Mouse (Mus musculus) embryonic facial prominence, embryonic 10.5 days (tissue): ENCODE results near the gene Myo5c. TPM values are rescaled to one million over a fixed set of nuclear protein-coding genes. Genes with fewer than 3 reads are reported as not detected.

Experiments
- polyA plus RNA-seq: library from polyadenylated mRNA; unstranded; fragments of >200 nt; fragmentation: Nextera tagmentation; extraction: Ambion mirVana; gene quantifications from 2 replicates; pipeline ENCODE4 v1.2.1, GENCODE M21; 2016

The Myo5c gene
- polyA plus RNA-seq, 1 experiment from 2014 or later, result 1.3 TPM

Other genes with a start within 250 kb of the Myo5c start
- gene Arpp19, start 194.4 kb upstream of the Myo5c start, polyA plus RNA-seq, result 365 and 391 TPM in 2 replicates
- gene Myo5a, start 161.0 kb upstream of the Myo5c start, polyA plus RNA-seq, result 18.9 and 21.2 TPM in 2 replicates
- 22.4 and 24.5 TPM in 2 replicates for gene Gnb5, start 74.3 kb downstream of the Myo5c start, polyA plus RNA-seq
- gene Bcl2l10, start 115.7 kb downstream of the Myo5c start, polyA plus RNA-seq, result not detected in 2 replicates
- 149 and 151 TPM in 2 replicates for gene Mapk6, start 178.0 kb downstream of the Myo5c start, polyA plus RNA-seq
- 53.9 and 57.7 TPM in 2 replicates for gene Leo1, start 209.5 kb downstream of the Myo5c start, polyA plus RNA-seq